Mouse (Mus musculus) testis, adult 2 months (tissue): ENCODE measurements at regions not wholly inside any gene's neighbourhood (a gene's known extent, or its start where the extent isn't known, plus 50 kb on each side); places are given as distances from the start of the nearest gene placed in this dataset.

Source experiments
- H3K27ac ChIP-seq: fragments of 200-500 bp; 2 replicates; pipeline ENCODE4 v1.5.1; 2012; ENCODE audit warnings: low read depth, low read length; ENCODE audit not compliant: control insufficient read depth, insufficient read depth
- H3K27me3 ChIP-seq: fragments of 200-500 bp; 2 replicates; pipeline ENCODE4 v1.6.1; 2012; ENCODE audit warnings: mild to moderate bottlenecking, low read length, moderate library complexity; ENCODE audit not compliant: control insufficient read depth, insufficient read depth
- H3K36me3 ChIP-seq: fragments of 200-500 bp; 2 replicates; pipeline ENCODE4 v1.6.1; 2012; ENCODE audit warnings: mild to moderate bottlenecking, low read length; ENCODE audit not compliant: control insufficient read depth, insufficient read depth
- H3K4me1 ChIP-seq: fragments of 200-500 bp; 2 replicates; pipeline ENCODE4 v1.6.1; 2012; ENCODE audit warnings: low read length; ENCODE audit not compliant: control insufficient read depth, insufficient read depth
- H3K4me3 ChIP-seq: fragments of 200-500 bp; 2 replicates; pipeline ENCODE4 v1.5.1; 2012; ENCODE audit warnings: low read depth, mild to moderate bottlenecking, low read length, moderate library complexity, mixed read lengths; ENCODE audit not compliant: control insufficient read depth
- CTCF ChIP-seq: fragments of 200-500 bp; IDR thresholded peaks from 2 replicates; pipeline ENCODE4 v1.5.1; 2012; ENCODE audit warnings: low read depth, mild to moderate bottlenecking, inconsistent platforms, low read length, moderate library complexity; ENCODE audit not compliant: control insufficient read depth, insufficient read depth, insufficient replicate concordance
- POLR2A ChIP-seq: fragments of 200-500 bp; IDR thresholded peaks from 2 replicates; pipeline ENCODE4 v1.6.1; 2012; ENCODE audit warnings: low read depth, mild to moderate bottlenecking, inconsistent platforms, low read length, moderate library complexity; ENCODE audit not compliant: control insufficient read depth

DNA sequence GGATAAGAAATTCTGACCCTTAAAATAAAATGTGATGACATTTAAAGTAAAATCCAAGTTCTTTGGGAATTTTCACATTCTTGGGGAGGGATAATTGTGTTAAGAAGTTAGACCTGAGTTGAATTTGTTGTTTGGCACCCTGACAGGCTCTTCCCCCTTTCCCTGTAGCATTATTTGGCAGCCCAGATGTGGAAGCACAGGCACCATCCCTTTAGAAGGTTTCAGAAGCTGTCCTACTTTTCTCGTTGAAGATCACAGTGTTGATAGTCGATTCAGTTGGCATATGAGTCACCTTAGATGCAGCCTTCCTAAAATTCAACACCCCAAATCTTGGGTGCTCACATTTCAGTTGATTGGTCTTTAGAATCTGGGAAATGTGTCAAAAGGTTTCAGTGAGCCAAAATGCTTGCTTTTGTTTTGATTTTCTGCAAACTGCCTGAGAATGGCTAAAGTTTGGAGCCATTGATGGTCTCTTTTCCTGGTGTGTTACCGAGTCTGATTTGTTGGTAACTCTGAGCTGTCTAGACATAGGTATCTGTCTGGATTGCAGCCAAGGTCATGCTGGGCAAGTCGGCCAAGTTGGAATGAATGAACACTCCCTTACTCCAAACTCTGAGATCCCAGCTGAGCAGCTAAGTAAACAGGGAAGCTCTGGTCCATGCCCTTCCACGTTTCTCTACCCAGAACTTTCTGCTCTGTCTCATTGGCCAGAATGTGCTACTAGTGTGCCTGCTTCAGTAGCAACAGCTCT is 65.9 kb upstream of the Bmper start:
- no peak overlapping the region for H3K4me3 ChIP-seq
- no peaks in the 10 kb centered on the region for H3K36me3 ChIP-seq
- no peaks in the 10 kb centered on the region for H3K4me1 ChIP-seq
- H3K27me3 ChIP-seq, result no peaks in the 10 kb centered on the region
- TF ChIP-seq POLR2A (no peak), CTCF (no peak)
- H3K27ac ChIP-seq, result no peak overlapping the region

DNA sequence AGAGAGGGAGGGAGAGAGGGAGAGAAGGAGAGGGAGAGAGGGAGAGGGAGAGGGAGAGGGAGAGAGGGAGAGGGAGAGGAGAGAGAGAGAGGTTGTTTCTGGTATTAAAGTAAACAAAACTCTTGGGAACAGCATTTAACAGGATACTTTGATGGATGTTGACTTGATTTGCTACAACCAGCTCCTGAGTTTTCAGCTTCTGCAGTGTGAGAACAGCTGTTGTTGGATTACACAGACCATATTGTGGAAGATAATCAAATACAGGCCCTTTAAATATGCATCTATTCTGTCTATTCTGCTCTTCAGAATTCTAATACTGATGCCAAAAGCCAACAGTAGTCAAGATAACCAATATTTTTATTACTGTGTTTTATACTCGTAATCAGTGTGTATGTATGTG is 64.4 kb upstream of the Bmper start:
- no peak for TF ChIP-seq POLR2A
- no peak for TF ChIP-seq CTCF
- no peak overlapping the region for H3K4me3 ChIP-seq
- H3K36me3 ChIP-seq, result no peaks in the 10 kb centered on the region
- H3K27me3 ChIP-seq, result no peaks in the 10 kb centered on the region
- H3K4me1 ChIP-seq, result no peaks in the 10 kb centered on the region
- no peak overlapping the region for H3K27ac ChIP-seq

DNA sequence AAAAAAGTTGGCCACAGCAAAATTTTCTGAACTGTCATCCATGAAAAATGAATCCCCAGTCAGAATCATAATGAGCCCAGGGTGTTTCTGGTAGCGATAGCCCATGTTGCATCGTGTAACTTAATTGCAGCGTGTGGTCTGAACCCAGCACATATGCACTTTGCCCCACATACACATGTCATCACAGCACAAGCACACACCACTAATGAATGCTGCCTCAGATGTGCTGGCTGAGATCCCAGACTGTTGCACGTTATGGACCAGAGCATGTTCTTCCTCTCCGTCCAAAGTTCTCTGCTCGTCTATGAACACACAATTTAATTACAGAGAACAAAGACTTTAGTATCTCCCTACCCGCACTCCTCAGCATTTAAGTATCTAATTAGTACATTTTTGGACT is 61.5 kb upstream of the Bmper start:
- TF ChIP-seq POLR2A (no peak), CTCF (no peak)
- H3K27ac ChIP-seq, result no peak overlapping the region
- H3K36me3 ChIP-seq, result no peaks in the 10 kb centered on the region
- H3K4me3 ChIP-seq, result no peak overlapping the region
- H3K27me3 ChIP-seq, result no peaks in the 10 kb centered on the region
- no peaks in the 10 kb centered on the region for H3K4me1 ChIP-seq

DNA sequence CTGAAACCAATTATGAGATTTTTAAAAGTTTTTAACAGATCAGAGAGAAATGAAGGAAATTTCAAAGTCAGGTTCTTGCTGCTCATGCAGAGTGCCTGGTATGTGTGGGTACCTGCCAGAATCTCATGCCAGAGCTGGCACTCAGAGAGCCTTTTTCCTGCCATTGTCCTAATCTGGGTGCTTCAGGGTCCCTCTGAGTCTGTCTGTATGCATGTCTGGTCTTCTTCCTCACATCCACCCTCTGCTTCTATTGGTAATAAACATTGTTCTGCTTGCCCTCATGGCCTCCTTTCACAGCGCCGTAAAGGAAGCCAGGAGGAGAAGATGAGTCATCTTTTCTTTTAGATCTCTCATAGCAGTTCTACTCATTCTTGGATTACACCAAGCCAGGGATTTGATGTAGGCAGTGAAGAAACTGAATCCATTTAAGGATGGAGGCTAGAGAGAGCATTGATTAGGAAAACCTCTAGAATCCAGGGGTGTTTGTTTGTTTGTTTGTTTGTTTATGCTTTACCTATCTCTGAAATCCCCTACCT is 55.8 kb upstream of the Bmper start:
- Histone ChIP-seq H3K36me3 (no peaks in the 10 kb centered on the region), H3K4me3 (no peak overlapping the region), H3K4me1 (no peaks in the 10 kb centered on the region), H3K27me3 (no peaks in the 10 kb centered on the region), H3K27ac (no peak overlapping the region)
- TF ChIP-seq POLR2A (no peak), CTCF (no peak)

DNA sequence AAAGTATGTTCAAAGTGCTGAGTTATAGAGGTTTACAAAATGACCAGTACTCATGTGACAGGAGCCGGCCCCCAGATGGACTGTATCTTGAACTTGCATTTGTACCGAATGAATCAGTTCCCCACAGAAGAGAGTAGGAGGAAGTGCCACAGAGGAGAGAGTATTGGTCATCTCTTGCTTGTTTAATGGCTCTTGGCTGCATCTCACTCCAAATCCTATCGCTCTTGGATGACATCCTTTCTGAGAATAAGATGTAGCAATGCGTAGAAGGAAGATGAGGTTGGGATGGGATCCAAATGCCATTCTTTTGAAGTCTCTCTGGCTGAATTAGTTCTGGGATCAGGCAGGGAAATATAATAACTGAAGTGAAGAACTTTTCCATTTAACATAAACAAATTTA is 55.2 kb upstream of the Bmper start:
- Histone ChIP-seq H3K36me3 (no peaks in the 10 kb centered on the region), H3K4me3 (no peak overlapping the region), H3K27me3 (no peaks in the 10 kb centered on the region), H3K27ac (no peak overlapping the region), H3K4me1 (no peaks in the 10 kb centered on the region)
- TF ChIP-seq POLR2A, result no peak
- TF ChIP-seq CTCF, result no peak

DNA sequence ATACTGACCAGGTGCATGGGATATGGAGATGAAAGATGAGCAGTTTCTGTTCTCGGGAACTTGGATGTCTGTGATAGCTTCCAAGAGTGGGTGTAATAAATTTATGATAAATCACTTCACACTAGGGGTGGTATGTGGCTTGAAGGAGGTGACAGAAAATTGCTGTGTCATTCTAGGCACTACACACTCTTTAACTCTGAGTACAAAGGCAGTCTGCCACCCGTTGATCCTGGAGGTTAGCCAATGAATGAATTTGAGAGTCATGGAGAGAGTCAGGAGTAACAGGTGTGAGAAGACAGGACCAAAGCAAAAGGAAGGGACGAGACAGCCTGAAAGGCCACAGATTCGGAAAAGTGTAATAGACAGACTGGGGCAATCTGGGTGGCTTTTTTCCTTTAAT is 54.7 kb upstream of the Bmper start:
- Histone ChIP-seq H3K4me1 (no peaks in the 10 kb centered on the region), H3K27ac (no peak overlapping the region), H3K27me3 (no peaks in the 10 kb centered on the region), H3K4me3 (no peak overlapping the region), H3K36me3 (no peaks in the 10 kb centered on the region)
- TF ChIP-seq CTCF (no peak), POLR2A (no peak)

DNA sequence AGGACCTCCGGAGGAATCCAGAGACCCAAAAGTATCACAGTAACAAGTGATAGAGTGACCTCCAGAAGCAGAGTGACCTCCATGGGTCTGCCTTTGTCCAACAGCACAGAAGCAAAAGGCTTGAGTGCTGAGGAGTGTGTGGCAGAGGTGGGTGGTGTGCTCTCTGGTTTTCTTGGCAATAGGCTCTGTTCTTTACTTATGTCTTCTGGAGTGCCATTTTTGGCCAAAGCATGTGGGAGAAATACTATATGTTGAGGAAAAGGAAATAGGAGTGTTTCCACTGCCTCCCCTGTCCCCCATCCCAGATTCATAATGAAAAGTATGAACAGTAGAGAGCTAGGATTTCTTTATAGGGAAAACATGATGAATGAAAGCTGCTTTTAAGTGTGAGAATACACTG is 51.5 kb upstream of the Bmper start:
- Histone ChIP-seq H3K27ac (no peak overlapping the region), H3K27me3 (no peaks in the 10 kb centered on the region), H3K4me3 (no peak overlapping the region), H3K36me3 (no peaks in the 10 kb centered on the region), H3K4me1 (no peaks in the 10 kb centered on the region)
- TF ChIP-seq CTCF (no peak), POLR2A (no peak)
